Mouse (Mus musculus): ENCODE measurements around the gene Myo5c.

- TF ChIP-seq USF1 (IDR thresholded peaks at IDR 0.05; ENCODE audit: low read depth, low read length) (no peak), POLR2A (IDR thresholded peaks at IDR 0.05; ENCODE audit: control insufficient read depth in 1 of 2, insufficient read depth in 1 of 2, low read depth in 1 of 2, low read length in 2 of 2, poor library complexity in 1 of 2) (no peak), MAFK (IDR thresholded peaks at IDR 0.05; ENCODE audit: borderline replicate concordance, low read depth, low read length) (no peak), ETS1 (IDR thresholded peaks at IDR 0.05; ENCODE audit: low read depth, low read length) (no peak), E2F4 (IDR thresholded peaks at IDR 0.05; ENCODE audit: borderline replicate concordance, low read depth, low read length) (no peak), CTCF (IDR thresholded peaks at IDR 0.05 in 2 of 3, conservative IDR thresholded peaks at IDR 0.05 in 1 of 3; ENCODE audit: control insufficient read depth in 1 of 3, insufficient read depth in 1 of 3, low read depth in 2 of 3, low read length in 3 of 3, poor library complexity in 1 of 3, severe bottlenecking in 1 of 3) (no peak), TAL1 (IDR thresholded peaks at IDR 0.05; ENCODE audit: low read length) (no peak), GATA1 (IDR thresholded peaks at IDR 0.05; ENCODE audit: low read depth, low read length) (no peak), BHLHE40 (IDR thresholded peaks at IDR 0.05; ENCODE audit: borderline replicate concordance, low read depth, low read length) (no peak)
Observed at GRCm38 (mm10) chr9:75209246-75209645, 22.6 kb upstream of the Myo5c start.

All from MEL (cell line).